Mouse (Mus musculus) ES-E14 (cell line): ENCODE results near the gene Tmod3.
"Not testable (repeated sequence)": the region's sequence is repeated elsewhere in the genome, so short reads cannot be mapped to it uniquely, and the experiment has no call there.

Source experiments
- CHD2 ChIP-seq: IDR thresholded peaks from 2 replicates; pipeline ENCODE4 v1.6.1; 2014; ENCODE audit warnings: mild to moderate bottlenecking, low read depth, low read length, inconsistent platforms
- HCFC1 ChIP-seq: IDR thresholded peaks from 2 replicates; pipeline ENCODE4 v1.6.1; 2012; ENCODE audit warnings: low read length, inconsistent platforms, borderline replicate concordance; ENCODE audit not compliant: insufficient read depth
- MAFK ChIP-seq: IDR thresholded peaks from 2 replicates; pipeline ENCODE4 v1.6.1; 2014; ENCODE audit warnings: mild to moderate bottlenecking, low read depth, low read length, inconsistent platforms; ENCODE audit not compliant: insufficient read depth
- ZC3H11A ChIP-seq: IDR thresholded peaks from 2 replicates; pipeline ENCODE4 v1.6.1; 2012; ENCODE audit warnings: low read depth, mild to moderate bottlenecking, inconsistent platforms, low read length, borderline replicate concordance
- ZNF384 ChIP-seq: IDR thresholded peaks from 2 replicates; pipeline ENCODE4 v1.6.1; 2012; ENCODE audit warnings: low read depth, low read length, inconsistent platforms

GRCm38 (mm10) chr9:75532989-75533388 is 26.5 kb downstream of the Tmod3 start:
- not testable (repeated sequence) for TF ChIP-seq HCFC1, MAFK, ZC3H11A, ZNF384, CHD2
